Mouse (Mus musculus): Measurements from ENCODE around the gene Gjd3.

GRCm38 (mm10) chr11:98936170-98936569 lies 46.6 kb downstream of the Gjd3 start:
- TF ChIP-seq CTCF (IDR thresholded peaks at IDR 0.05; ENCODE audit: low read depth, low read length): no peak
- no peak for TF ChIP-seq POLR2A (IDR thresholded peaks at IDR 0.05; ENCODE audit: insufficient read depth, low read length)
